Mouse (Mus musculus) hindbrain, embryonic 10.5 days (tissue): ENCODE measurements at regions not wholly inside any gene's neighbourhood (a gene's known extent, or its start where the extent isn't known, plus 50 kb on each side); places are given as distances from the start of the nearest gene placed in this dataset.

Experiments
- DNase-seq: peaks from one replicate; pipeline ENCODE4 v3.0.0-alpha.2; 2017; ENCODE audit warnings: low spot score
- H3K27ac ChIP-seq: fragments of 300-500 bp; sonication (generic); 2 replicates; pipeline ENCODE4 v1.5.1; 2016; ENCODE audit warnings: mild to moderate bottlenecking, moderate library complexity
- H3K27me3 ChIP-seq: fragments of 300-500 bp; sonication (generic); 2 replicates; pipeline ENCODE4 v1.6.1; 2016; ENCODE audit warnings: mild to moderate bottlenecking; ENCODE audit not compliant: poor library complexity, insufficient read depth, severe bottlenecking
- H3K36me3 ChIP-seq: fragments of 300-500 bp; sonication (generic); 2 replicates; pipeline ENCODE4 v1.6.1; 2016; ENCODE audit warnings: mild to moderate bottlenecking, moderate library complexity
- H3K4me1 ChIP-seq: fragments of 300-500 bp; sonication (generic); replicated peaks from 2 replicates; pipeline ENCODE4 v1.6.1; 2016; ENCODE audit warnings: mild to moderate bottlenecking
- H3K4me3 ChIP-seq: fragments of 300-500 bp; sonication (generic); 2 replicates; pipeline ENCODE4 v1.5.1; 2016; ENCODE audit warnings: mild to moderate bottlenecking, moderate library complexity
- H3K9me3 ChIP-seq: fragments of 300-500 bp; sonication (generic); 2 replicates; pipeline ENCODE4 v1.6.1; 2016; ENCODE audit warnings: mild to moderate bottlenecking, moderate library complexity
- WGBS: fragments of 180-500 bp; shearing (Covaris S2); methylation state at CpG from one replicate; pipeline ENCODE4 v1.1.7; 2016; 5-methylcytosine and 5-hydroxymethylcytosine counted together

DNA sequence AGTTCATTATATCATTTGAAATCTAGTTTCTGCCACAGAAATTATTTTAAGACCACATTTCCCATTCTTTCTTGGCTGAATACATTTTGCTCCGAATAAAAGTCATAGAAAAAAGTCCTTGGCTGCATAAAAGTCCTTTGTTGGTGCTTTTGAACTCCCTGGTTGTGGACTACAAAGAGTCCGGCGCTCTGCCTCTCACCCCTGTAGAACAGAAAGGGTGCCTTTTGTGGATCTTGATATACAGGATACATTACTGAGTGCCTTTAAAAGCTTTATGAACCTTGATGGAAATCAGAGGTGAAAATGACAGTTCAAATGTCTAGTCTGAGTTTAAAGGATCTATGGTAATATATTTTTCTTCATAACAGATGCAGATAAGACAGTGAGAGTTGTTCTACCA lies 355.5 kb downstream of the Anxa1 start:
- no peak for DNase-seq
- Histone ChIP-seq H3K36me3 (no peaks in the 10 kb centered on the region), H3K9me3 (no peaks in the 10 kb centered on the region), H3K27ac (no peak overlapping the region), H3K27me3 (no peaks in the 10 kb centered on the region), H3K4me1 (no peaks in the 10 kb centered on the region), H3K4me3 (no peak overlapping the region)
- 52% methylated on average over 3 of the region's 3 CpGs for WGBS

DNA sequence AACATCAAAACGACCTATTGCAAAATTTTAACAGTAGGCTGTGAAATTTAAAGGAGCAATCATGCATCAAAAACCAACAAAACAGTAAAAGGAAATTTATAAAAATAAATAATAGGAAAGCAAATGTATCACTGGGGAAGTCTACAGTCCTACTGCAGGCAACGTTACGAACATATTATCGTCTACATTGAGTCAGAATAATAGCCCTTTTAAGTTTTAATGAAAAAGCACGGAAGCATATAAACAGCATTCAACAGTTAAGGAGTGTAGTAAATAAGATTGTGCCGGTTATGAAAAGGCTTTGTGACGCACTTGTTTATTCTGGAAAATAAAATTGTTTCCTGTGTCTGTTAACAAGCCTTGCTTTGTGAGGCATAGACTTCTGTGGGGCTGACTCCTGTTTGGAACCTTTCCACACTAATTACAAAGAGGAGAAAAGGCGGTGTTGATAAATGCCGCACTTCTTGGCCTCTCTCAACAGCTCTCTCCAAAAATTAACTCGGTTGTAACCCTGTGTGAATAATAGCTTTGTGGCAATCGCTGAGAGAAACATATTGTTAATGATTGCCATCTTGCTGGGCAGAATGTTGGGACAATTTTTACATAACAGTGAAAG lies 363.0 kb downstream of the Anxa1 start:
- no peak overlapping the region for H3K27ac ChIP-seq
- no peak for DNase-seq
- H3K4me1 ChIP-seq, result no peaks in the 10 kb centered on the region
- H3K27me3 ChIP-seq, result no peaks in the 10 kb centered on the region
- no peak overlapping the region for H3K4me3 ChIP-seq
- H3K36me3 ChIP-seq, result no peaks in the 10 kb centered on the region
- no peaks in the 10 kb centered on the region for H3K9me3 ChIP-seq
- WGBS, result 76% methylated on average over 11 of the region's 11 CpGs

DNA sequence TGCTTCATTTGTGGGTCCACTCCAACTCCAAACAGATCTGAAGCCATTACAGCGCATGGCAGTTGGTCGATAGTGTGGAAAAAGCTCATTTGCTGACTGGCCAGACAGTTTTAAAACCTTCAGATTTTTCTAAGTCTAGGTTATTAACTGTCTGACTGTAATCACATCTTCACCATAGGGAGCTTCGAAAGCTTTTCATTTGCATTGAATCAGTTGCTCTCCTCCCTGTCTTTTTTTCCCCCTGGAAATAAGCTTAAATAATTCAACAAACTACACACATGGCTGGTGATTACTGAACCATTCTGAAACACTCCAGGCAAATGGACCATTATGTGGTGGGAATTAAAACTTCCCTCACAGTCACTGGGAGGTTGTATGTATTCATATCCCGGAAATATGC lies 376.6 kb downstream of the Anxa1 start:
- Histone ChIP-seq H3K36me3 (no peaks in the 10 kb centered on the region), H3K27me3 (no peaks in the 10 kb centered on the region), H3K9me3 (no peaks in the 10 kb centered on the region), H3K27ac (no peak overlapping the region), H3K4me1 (no peaks in the 10 kb centered on the region), H3K4me3 (no peak overlapping the region)
- WGBS, result 87% methylated on average over 4 of the region's 4 CpGs
- no peak for DNase-seq

DNA sequence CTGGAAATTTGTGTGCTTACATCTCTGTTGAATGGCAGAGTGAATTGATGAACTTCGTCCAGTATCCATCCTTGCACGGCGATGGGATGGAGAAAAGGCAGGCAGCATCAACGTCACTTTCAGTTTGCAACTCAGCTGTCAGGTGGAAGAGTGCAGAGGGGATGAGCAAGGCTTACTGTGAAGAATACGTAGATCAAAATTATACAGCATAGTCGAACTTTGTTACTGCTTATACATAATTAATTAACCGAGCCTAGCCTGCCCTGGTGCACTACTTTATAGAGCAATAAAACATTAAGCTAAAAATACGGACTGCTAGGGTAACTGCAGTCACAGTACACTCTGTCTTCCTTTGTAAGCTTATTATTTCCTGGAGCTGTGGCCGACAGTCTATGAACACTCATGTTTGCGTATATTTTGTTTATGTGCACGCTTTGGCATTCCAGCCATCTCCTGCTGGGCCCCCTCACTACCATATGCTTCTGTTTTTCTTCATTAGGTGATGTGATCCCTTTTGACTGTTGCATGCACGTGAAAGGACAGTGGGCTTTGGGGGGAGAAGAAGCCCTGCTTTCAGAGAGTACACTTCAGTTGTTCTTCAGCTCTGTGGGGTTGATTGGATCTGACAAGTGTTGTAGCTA lies 380.8 kb downstream of the Anxa1 start:
- 78% methylated on average over 12 of the region's 12 CpGs for WGBS
- no peak overlapping the region for H3K4me3 ChIP-seq
- DNase-seq, result no peak
- H3K27ac ChIP-seq, result no peak overlapping the region
- no peaks in the 10 kb centered on the region for H3K36me3 ChIP-seq
- H3K4me1 ChIP-seq, result no peaks in the 10 kb centered on the region
- no peaks in the 10 kb centered on the region for H3K27me3 ChIP-seq
- no peaks in the 10 kb centered on the region for H3K9me3 ChIP-seq

DNA sequence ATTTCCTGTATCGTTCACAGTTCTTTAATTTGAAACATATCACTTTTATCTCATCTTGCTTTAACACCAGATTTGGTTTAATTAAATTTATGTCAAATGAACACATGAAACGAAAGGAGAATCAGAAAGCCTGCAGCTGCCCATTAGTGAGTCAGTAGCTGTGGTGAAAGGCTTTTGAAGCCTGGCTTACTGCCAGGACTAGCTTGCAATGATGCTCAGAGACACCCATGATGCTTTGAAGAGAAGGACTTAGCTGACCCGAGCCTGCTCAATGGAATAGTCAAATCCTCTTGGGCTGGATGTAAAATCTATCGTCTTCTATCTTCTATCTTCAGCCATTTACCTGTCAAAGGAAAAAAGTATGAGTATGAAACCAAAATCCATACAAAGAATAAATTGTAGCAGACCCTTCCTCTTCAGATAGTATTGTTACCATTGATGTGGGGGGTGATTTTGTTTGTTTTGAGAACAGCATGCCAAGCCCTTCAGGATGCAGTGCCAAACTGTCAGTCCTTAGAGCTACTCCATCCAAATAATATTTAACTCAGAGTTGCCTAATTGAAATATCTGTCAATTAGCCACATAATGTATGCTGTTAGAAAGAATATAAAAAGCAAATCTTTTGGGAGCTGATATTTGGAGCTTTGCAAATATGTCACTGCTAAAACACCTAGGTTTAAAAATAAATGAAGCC lies 384.7 kb downstream of the Anxa1 start:
- no peaks in the 10 kb centered on the region for H3K36me3 ChIP-seq
- H3K4me3 ChIP-seq, result no peak overlapping the region
- H3K9me3 ChIP-seq, result no peaks in the 10 kb centered on the region
- H3K27ac ChIP-seq, result no peak overlapping the region
- 80% methylated on average over 4 of the region's 4 CpGs for WGBS
- DNase-seq, result no peak
- no peaks in the 10 kb centered on the region for H3K4me1 ChIP-seq
- H3K27me3 ChIP-seq, result no peaks in the 10 kb centered on the region

DNA sequence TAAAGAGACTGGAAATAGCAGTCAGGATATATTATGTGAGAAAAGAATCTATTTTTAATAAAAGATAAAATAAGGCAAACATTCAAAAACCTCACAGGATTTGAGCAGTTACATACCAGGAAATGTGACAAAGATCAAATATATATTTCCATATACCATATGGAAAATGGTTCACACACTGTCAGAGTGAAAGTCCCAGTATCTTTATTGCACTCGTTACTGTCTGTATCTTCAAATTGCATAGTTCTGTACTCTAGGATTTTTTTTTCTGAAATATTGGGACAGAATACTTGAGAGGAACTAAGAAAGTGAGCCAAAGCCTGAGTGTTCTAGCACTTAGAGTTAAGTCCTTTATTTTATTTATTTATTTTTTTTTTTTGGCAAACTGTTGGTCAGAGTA lies 403.5 kb downstream of the Anxa1 start:
- Histone ChIP-seq H3K36me3 (no peaks in the 10 kb centered on the region), H3K27me3 (no peaks in the 10 kb centered on the region), H3K9me3 (no peaks in the 10 kb centered on the region), H3K27ac (no peak overlapping the region), H3K4me3 (no peak overlapping the region), H3K4me1 (no peaks in the 10 kb centered on the region)
- 88% methylated on average over 1 of the region's 1 CpGs for WGBS
- no peak for DNase-seq

DNA sequence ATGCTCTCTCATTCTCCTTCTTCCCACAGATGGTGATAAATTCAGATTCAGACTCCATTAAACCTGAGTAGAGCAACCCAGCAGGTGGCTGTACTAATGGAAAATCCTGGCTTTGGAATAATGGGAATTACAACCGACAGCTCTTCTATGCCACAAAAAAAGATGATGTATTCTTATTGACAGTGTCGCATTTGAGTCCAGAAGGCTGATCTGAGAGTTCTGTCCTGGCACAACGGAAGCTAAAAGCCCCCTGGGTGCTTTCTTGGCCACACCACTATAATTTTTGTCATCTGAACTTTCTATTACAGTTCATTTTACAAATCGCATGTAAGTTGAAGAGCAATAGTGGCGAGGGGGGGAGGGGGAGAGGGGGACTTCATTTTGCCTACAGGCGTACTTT lies 411.9 kb downstream of the Anxa1 start:
- H3K36me3 ChIP-seq, result no peaks in the 10 kb centered on the region
- WGBS, result 83% methylated on average over 6 of the region's 6 CpGs
- no peaks in the 10 kb centered on the region for H3K27me3 ChIP-seq
- peaks cover 6% of the 10 kb centered on the region; the same call in 1 of the 2 replicates for H3K4me1 ChIP-seq
- no peak overlapping the region for H3K27ac ChIP-seq
- no peak for DNase-seq
- H3K4me3 ChIP-seq, result no peak overlapping the region
- no peaks in the 10 kb centered on the region for H3K9me3 ChIP-seq

DNA sequence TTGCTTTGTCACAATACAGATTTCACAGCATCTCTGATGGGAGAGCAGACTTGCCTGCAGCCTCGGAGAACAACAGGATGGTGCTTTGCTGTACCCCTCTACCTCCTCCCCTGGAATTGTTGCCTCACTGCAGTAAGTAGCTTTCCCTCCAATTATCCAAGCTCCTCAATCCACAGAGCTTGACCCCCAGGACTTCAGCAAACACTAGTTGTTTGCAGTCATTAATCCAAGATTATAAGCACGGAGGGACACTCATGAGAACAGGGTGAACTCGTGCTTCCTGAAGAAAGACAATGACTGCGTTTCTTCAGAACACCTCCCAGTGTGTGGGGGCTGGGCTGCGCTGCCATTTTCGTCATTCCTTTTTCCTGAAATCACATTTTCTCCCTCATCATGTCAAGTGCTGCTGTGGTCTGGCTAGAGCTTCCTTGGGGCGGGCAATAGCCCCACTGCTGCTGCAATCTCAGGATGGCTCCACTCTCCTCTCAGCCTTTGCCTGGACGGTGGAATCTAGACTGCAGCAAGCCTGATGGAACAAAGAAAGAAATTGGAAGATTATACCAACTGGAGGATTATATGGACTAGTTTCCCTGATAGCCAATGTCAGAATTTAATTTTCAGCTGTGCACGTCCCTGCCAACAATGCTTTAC lies 413.0 kb downstream of the Anxa1 start:
- Histone ChIP-seq H3K27ac (no peak overlapping the region; the same call in 1 of the 2 replicates), H3K9me3 (no peaks in the 10 kb centered on the region), H3K4me1 (peaks cover 6% of the 10 kb centered on the region; the same call in 1 of the 2 replicates), H3K27me3 (no peaks in the 10 kb centered on the region), H3K4me3 (no peak overlapping the region), H3K36me3 (no peaks in the 10 kb centered on the region)
- no peak for DNase-seq
- WGBS, result 42% methylated on average over 9 of the region's 9 CpGs

DNA sequence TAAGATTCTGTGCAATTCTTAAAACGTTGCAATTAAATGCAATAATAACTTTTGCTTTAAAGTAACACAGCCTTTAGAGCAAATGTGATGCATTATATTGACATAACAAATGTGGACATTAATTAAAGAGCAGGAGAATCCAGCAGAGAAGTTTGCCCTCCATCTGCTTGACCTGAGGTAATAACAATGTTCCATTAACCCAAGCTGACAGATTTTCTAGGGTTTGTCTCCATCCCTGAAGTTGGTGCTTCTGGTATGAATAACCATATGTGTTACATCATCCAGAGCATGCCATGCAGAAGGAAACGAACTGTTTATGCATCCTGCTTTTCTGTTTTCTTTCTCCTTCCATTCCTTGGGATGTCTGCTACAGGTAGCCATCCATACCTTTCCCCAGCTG lies 414.0 kb downstream of the Anxa1 start:
- H3K9me3 ChIP-seq, result no peaks in the 10 kb centered on the region
- H3K27me3 ChIP-seq, result no peaks in the 10 kb centered on the region
- H3K27ac ChIP-seq, result no peak overlapping the region
- H3K4me1 ChIP-seq, result peaks cover 6% of the 10 kb centered on the region; the same call in 1 of the 2 replicates
- DNase-seq, result no peak
- no peaks in the 10 kb centered on the region for H3K36me3 ChIP-seq
- no peak overlapping the region for H3K4me3 ChIP-seq
- 80% methylated on average over 2 of the region's 2 CpGs for WGBS

DNA sequence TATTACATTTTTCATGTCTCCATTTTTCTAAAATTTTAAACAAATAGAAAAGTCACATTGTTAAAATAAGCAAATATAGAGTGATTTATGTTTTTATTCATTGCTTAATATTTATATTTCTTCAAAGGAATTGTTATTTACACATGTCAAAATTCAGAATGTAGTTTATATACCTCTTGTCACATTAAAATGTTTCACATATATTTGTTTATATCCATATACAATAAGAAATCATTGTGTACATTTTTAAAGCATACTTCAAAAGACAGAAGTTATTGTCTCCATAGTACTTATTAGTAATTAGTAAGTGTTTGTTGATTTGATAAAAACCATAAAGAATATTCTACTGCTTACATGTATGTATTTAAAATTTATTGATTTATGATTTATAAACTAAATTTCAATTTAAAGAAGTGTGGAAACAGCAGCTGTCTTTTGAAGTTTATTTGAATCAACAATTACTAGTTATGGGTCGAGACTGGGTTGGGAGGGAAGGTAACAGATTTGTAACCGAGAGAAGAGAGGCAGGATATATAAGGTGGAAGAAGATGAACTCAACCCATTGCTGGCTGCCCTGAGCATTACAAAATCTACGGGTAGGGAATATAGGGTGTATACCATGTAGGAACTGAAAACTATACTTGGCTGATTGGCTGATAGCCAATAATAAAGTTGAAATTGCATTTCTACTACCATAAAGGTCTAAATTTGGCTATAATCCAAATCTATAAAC lies 420.8 kb downstream of the Anxa1 start:
- no peak for DNase-seq
- H3K9me3 ChIP-seq, result no peaks in the 10 kb centered on the region
- no peak overlapping the region for H3K4me3 ChIP-seq
- WGBS, result 88% methylated on average over 3 of the region's 3 CpGs
- no peaks in the 10 kb centered on the region for H3K36me3 ChIP-seq
- no peaks in the 10 kb centered on the region for H3K4me1 ChIP-seq
- H3K27me3 ChIP-seq, result no peaks in the 10 kb centered on the region
- H3K27ac ChIP-seq, result no peak overlapping the region

DNA sequence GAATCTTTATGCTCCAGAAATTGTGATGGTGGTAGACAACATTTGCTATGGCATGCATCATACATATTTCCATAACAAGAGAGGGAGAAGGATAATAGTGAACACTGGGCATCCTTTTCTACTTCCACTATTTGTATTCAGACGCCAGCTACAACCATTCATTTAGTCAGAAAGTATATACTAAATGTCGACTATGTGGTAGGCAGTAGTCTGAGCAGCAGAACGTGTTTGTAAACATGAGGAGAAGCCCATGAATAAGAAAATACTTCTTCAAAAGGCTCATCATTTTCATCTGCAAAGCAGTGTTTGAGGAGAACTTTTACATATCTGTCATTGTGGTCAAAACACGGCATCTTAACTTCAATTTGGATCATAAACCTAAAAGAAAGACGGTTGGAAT lies 421.4 kb downstream of the Anxa1 start:
- no peaks in the 10 kb centered on the region for H3K9me3 ChIP-seq
- no peak for DNase-seq
- no peaks in the 10 kb centered on the region for H3K4me1 ChIP-seq
- H3K36me3 ChIP-seq, result no peaks in the 10 kb centered on the region
- no peaks in the 10 kb centered on the region for H3K27me3 ChIP-seq
- no peak overlapping the region for H3K4me3 ChIP-seq
- no peak overlapping the region for H3K27ac ChIP-seq
- 86% methylated on average over 5 of the region's 5 CpGs for WGBS

DNA sequence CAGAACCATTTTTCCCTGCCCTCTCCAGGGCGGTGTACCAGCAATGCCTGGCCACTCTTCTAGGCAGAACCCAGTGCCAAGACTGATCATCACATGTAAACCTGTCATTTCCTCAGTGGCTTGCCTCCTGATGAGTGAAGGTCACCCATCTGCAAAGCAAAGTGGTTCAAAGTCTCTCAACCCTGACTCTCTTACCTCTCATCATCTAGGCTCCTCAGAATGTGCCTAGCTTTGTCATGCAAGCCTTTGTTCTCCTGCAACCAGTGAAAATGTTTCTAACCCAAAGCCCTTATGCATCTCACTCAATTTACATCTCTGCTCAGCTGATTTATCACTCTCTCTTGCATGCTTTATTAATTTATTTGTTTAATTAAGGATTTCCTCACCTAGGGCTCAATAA lies 445.5 kb downstream of the Anxa1 start:
- no peak for DNase-seq
- no peaks in the 10 kb centered on the region for H3K36me3 ChIP-seq
- H3K27ac ChIP-seq, result no peak overlapping the region
- no peaks in the 10 kb centered on the region for H3K4me1 ChIP-seq
- no peaks in the 10 kb centered on the region for H3K9me3 ChIP-seq
- no peak overlapping the region for H3K4me3 ChIP-seq
- no peaks in the 10 kb centered on the region for H3K27me3 ChIP-seq
- 95% methylated on average over 1 of the region's 1 CpGs for WGBS
